Mouse (Mus musculus) ES-Bruce4 (cell line): ENCODE results near the gene Xpot.

ENCODE experiments used
- CTCF ChIP-seq: IDR thresholded peaks from one replicate; pipeline ENCODE4 v1.8.1; 2011; ENCODE audit warnings: low read depth, low read length
- EP300 ChIP-seq: IDR thresholded peaks from 2 replicates; pipeline ENCODE4 v1.6.1; 2011; ENCODE audit warnings: low read depth, low read length; ENCODE audit not compliant: insufficient read depth
- POLR2A ChIP-seq: IDR thresholded peaks from one replicate; pipeline ENCODE4 v1.8.1; 2011; ENCODE audit warnings: low read length; ENCODE audit not compliant: insufficient read depth

DNA sequence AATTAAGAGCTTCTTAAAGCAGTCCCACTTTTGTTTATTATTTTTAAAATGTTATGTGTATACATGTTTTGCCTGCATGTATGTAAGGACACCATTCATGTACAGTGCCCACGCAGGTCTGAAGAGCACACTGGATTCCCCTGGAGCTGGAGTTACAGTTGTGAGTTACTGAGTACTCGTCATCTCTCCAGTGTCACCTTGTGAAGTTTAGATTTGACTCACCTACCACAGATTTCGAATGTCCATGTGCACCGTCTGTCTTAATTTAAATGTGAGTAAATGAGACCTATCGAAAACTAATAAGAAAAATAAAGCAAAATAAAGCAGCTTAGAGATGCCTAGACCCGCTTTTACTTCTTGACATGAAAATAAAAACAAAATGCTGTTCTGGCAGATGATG, 10.1 kb upstream of the Xpot start:
- no peak for TF ChIP-seq CTCF
- no peak for TF ChIP-seq POLR2A
- TF ChIP-seq EP300, result no peak
